Comparison of ENCODE assay signal across 14 mouse cellular contexts in genomic region chrX:139665829-139666228, GRCm38 (mm10). TPM values are rescaled to one million over a fixed set of nuclear protein-coding genes. Genes with fewer than 3 reads are reported as not detected.
DNase-seq lines count a peak whose midpoint lies in the region; ATAC-seq lines count a peak whose summit lies in the region.
"Had no signal": no experiment of that assay in that cellular context is flagged by ENCODE, and none has a peak within 500 bp of the region (broad histone marks: within the 10 kb centered on the region; RNA-seq: fewer than 3 reads in every experiment).

No protein-coding gene starts in this region.

- no peaks in the 10 kb centered on the region for H3K36me3 ChIP-seq in intestine, embryonic 16.5 days (ENCODE audit: control insufficient read depth, insufficient read depth, low read length)
- H3K36me3 ChIP-seq: embryonic facial prominence, embryonic 13.5 days; heart, embryonic 13.5 days; midbrain, embryonic 10.5 days had no signal

- H3K9ac ChIP-seq in intestine, embryonic 16.5 days (ENCODE audit: low read depth, low read length): no peak overlapping the region
- H3K9ac ChIP-seq: embryonic facial prominence, embryonic 13.5 days; heart, embryonic 13.5 days had no signal

- DNase-seq in cerebellum, adult 9-10 months: peak; percentile 12
- no peak for DNase-seq in cerebellum, postnatal 4 days (ENCODE audit: low spot score in 2 of 2)
- peak; percentile 11 for DNase-seq in layer of hippocampus, adult 11-12 months (ENCODE audit: low spot score)
- DNase-seq in layer of hippocampus, postnatal 25 days (ENCODE audit: extremely low spot score in 1 of 2, low spot score in 1 of 2): no peak
- DNase-seq in A20 (ENCODE audit: low read depth, low spot score): peak; percentile 21
- DNase-seq in fibroblast of lung, adult 2 months (ENCODE audit: low read depth): peak; percentile 9
- no peak for DNase-seq in natural killer cell, adult 2 months (ENCODE audit: low spot score in 2 of 2)
- DNase-seq: kidney, adult 18-20 months had no signal

- H3K4me1 ChIP-seq in intestine, embryonic 16.5 days (ENCODE audit: control insufficient read depth, insufficient read depth, low read length): no peaks in the 10 kb centered on the region
- H3K4me1 ChIP-seq: embryonic facial prominence, embryonic 13.5 days; heart, embryonic 13.5 days; midbrain, embryonic 10.5 days had no signal

- H3K27ac ChIP-seq in intestine, embryonic 16.5 days (ENCODE audit: low read length): no peak overlapping the region
- H3K27ac ChIP-seq: embryonic facial prominence, embryonic 13.5 days; heart, embryonic 13.5 days; midbrain, embryonic 10.5 days had no signal

- no peak overlapping the region for H3K4me2 ChIP-seq in intestine, embryonic 16.5 days (ENCODE audit: low read depth, low read length)
- H3K4me2 ChIP-seq: embryonic facial prominence, embryonic 13.5 days; heart, embryonic 13.5 days had no signal

- no peak overlapping the region for H3K4me3 ChIP-seq in intestine, embryonic 16.5 days (ENCODE audit: low read length)
- H3K4me3 ChIP-seq: embryonic facial prominence, embryonic 13.5 days; heart, embryonic 13.5 days; midbrain, embryonic 10.5 days had no signal

- ATAC-seq in intestine, embryonic 16.5 days: no peak

- no peaks in the 10 kb centered on the region for H3K9me3 ChIP-seq in intestine, embryonic 16.5 days (ENCODE audit: control insufficient read depth, low read length)
- H3K9me3 ChIP-seq: embryonic facial prominence, embryonic 13.5 days; heart, embryonic 13.5 days; midbrain, embryonic 10.5 days had no signal

- H3K27me3 ChIP-seq in intestine, embryonic 16.5 days (replicated peaks; ENCODE audit: control insufficient read depth, insufficient read depth, low read length): no peaks in the 10 kb centered on the region
- H3K27me3 ChIP-seq: heart, embryonic 13.5 days had no signal

- WGBS in intestine, embryonic 16.5 days: 82% methylated on average over 2 of the region's 2 CpGs

RNA-seq across cellular contexts. Expression of gene Tbc1d8b, which starts 19.0 kb away (rescaled TPM):
- 10 to 100 TPM in 1 of 2 experiments, 1 to 10 TPM in 1; 9.5 to 11.2 TPM for total RNA-seq in layer of hippocampus, postnatal 25 days (2021)
- 2.6 and 2.8 TPM in 2 replicates for polyA plus RNA-seq in intestine, embryonic 16.5 days (2015; fragmentation: Nextera tagmentation; extraction: Ambion mirVana)

RNA-seq across cellular contexts. Expression of gene Gm15013, which starts 48.5 kb away (rescaled TPM):
- not detected for total RNA-seq in layer of hippocampus, postnatal 25 days (2021)
- polyA plus RNA-seq in intestine, embryonic 16.5 days (2015; fragmentation: Nextera tagmentation; extraction: Ambion mirVana): 0.29 and 0.50 TPM in 2 replicates
- polyA plus RNA-seq: frontal cortex, adult 2 months; limb, embryonic 11.5 days had no signal

Comparison
In these comparisons a context has a peak if more than half of its experiments do, and no peak if none do; other contexts are left out.
1. DNase-seq: peak in cerebellum, adult 9-10 months (single experiment), layer of hippocampus, adult 11-12 months (single experiment), A20 (single experiment) and fibroblast of lung, adult 2 months (single experiment); none in cerebellum, postnatal 4 days (0 of 2), layer of hippocampus, postnatal 25 days (0 of 2) and natural killer cell, adult 2 months (0 of 2).